Mouse (Mus musculus) neural tube, embryonic 15.5 days (tissue): Measurements from ENCODE around the gene Fgfrl1. TPM values are rescaled to one million over a fixed set of nuclear protein-coding genes. Genes with fewer than 3 reads are reported as not detected.

Source experiments
- ATAC-seq: fragments of 200-750 bp; cut with Nextera tagmentation; 2 replicates; pipeline ENCODE4 v1.8.0; 2017; ENCODE audit warnings: mild to moderate bottlenecking, moderate TSS enrichment, moderate library complexity; ENCODE audit not compliant: low FRiP score
- H3K27ac ChIP-seq: fragments of 300-500 bp; sonication (generic); replicated peaks from 2 replicates; pipeline ENCODE4 v1.5.1; 2015; ENCODE audit warnings: mild to moderate bottlenecking, inconsistent platforms
- H3K27me3 ChIP-seq: fragments of 300-500 bp; sonication (generic); replicated peaks from 2 replicates; pipeline ENCODE4 v1.6.1; 2015; ENCODE audit warnings: inconsistent platforms
- H3K36me3 ChIP-seq: fragments of 300-500 bp; sonication (generic); 2 replicates; pipeline ENCODE4 v1.6.1; 2015; ENCODE audit warnings: inconsistent platforms
- H3K4me1 ChIP-seq: fragments of 300-500 bp; sonication (generic); 2 replicates; pipeline ENCODE4 v1.6.1; 2015; ENCODE audit warnings: inconsistent platforms
- H3K4me2 ChIP-seq: fragments of 300-500 bp; sonication (generic); 2 replicates; pipeline ENCODE4 v1.6.1; 2015; ENCODE audit warnings: inconsistent platforms, mild to moderate bottlenecking, moderate library complexity
- H3K4me3 ChIP-seq: fragments of 300-500 bp; sonication (generic); replicated peaks from 2 replicates; pipeline ENCODE4 v1.5.1; 2015; ENCODE audit warnings: mild to moderate bottlenecking, inconsistent platforms
- H3K9ac ChIP-seq: fragments of 300-500 bp; sonication (generic); replicated peaks from 2 replicates; pipeline ENCODE4 v1.6.1; 2015; ENCODE audit warnings: mild to moderate bottlenecking, inconsistent platforms
- H3K9me3 ChIP-seq: fragments of 300-500 bp; sonication (generic); replicated peaks from 2 replicates; pipeline ENCODE4 v1.6.1; 2016; ENCODE audit warnings: inconsistent platforms
- WGBS: fragments of 180-500 bp; shearing (Covaris S2); methylation state at CpG from one replicate; pipeline ENCODE4 v1.1.7; 2015; ENCODE audit warnings: mixed read lengths; 5-methylcytosine and 5-hydroxymethylcytosine counted together
- polyA plus RNA-seq: library from polyadenylated mRNA; unstranded; fragments of >200 nt; fragmentation: Nextera tagmentation; extraction: Ambion mirVana; gene quantifications from 2 replicates; pipeline ENCODE4 v1.2.1, GENCODE M21; 2015

The Fgfrl1 gene
- polyA plus RNA-seq, 1 experiment from 2014 or later = 7.8 TPM

DNA sequence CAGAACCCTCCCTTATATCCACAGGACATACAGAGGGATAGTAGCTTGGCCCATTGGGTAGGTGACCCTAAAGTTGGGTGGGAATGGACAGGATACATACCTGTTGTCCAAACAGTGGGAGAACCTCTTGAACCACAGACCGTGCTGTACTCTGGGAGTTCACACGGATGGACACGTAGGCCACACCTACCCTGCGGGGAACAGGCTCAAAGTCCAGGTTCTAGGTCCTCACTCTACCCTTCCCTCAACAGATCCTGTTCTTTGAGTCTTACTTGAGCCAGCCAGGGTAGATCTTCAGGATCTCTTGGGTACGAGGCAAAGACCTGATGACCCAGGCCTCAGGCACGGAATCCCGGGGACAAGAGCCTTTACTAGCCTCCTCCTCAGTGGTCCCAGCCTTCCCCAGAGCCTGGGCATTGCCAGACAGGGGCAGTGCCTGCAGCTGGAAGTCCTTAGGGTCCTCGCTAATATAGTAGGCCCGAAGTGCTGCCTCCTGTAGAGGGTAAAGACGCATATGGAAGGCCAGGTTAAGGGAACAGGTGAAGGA lies 37.7 kb upstream of the Fgfrl1 start:
- Histone ChIP-seq H3K4me2 (no peak overlapping the region), H3K9me3 (no peaks in the 10 kb centered on the region), H3K27me3 (no peaks in the 10 kb centered on the region), H3K9ac (no peak overlapping the region), H3K4me1 (peaks cover 22% of the 10 kb centered on the region), H3K27ac (no peak overlapping the region), H3K36me3 (peaks cover 73% of the 10 kb centered on the region), H3K4me3 (no peak overlapping the region)
- WGBS = 94% methylated on average over 10 of the region's 10 CpGs
- ATAC-seq = no peak

DNA sequence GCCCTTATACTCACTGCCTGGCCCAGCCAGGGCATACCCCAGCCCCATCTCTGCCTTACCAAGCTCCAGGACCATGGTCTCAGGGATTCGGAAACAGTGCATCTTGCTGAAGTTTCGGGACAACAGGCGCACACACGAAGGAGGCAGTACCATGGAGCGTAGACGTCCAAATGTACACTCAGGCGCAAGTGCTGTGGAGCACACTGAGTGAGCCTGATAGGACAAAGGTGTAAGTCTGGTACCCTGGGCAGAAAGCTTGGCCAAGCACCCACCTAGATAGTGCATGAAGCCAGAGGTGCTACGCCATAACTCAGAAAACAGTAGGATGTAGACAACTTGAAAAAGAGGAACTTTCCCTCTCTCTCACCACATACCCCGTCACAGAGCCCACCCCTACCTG lies 36.8 kb upstream of the Fgfrl1 start:
- Histone ChIP-seq H3K4me3 (no peak overlapping the region), H3K36me3 (peaks cover 64% of the 10 kb centered on the region), H3K9ac (no peak overlapping the region), H3K27me3 (no peaks in the 10 kb centered on the region), H3K4me2 (no peak overlapping the region), H3K27ac (no peak overlapping the region), H3K9me3 (no peaks in the 10 kb centered on the region), H3K4me1 (peaks cover 29% of the 10 kb centered on the region)
- 98% methylated on average over 9 of the region's 9 CpGs for WGBS
- no peak for ATAC-seq

DNA sequence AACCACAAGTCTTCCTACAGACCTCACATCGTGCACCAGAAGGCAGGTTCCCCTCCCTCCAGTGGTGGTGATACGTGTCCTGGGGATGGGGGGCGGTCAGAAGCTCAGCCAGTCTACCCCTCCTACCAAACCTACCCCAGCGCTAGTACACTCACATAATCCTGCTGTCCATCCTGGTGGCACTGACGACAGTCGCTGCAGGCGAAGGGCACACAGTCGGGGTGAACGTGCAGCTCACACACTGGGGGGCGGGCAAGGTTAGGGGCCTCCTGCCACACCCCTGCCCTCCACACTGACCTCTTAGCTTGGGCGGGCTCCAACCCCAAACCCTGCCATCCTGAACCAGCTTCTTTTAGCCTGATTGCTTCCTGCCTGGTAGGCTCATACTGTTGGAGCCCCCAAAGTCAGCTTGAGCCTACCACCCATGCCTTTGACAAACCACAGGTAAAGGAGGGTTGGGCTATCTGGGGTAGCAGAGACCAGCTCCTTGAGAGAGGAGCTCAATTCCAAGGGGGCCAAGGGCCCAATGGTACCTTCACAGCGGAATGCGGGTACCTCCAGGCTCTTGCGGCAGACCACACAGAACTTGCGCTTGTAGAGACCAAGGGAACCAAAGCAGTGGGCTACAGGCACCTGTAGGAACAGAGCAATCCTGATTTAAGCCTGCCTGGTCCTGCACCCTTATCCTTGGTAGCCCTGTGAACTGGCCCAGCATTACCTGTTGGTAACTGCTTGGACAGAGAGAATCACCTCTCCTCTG lies 36.1 kb upstream of the Fgfrl1 start:
- Histone ChIP-seq H3K4me1 (peaks cover 32% of the 10 kb centered on the region), H3K27me3 (no peaks in the 10 kb centered on the region), H3K27ac (no peak overlapping the region), H3K4me3 (no peak overlapping the region), H3K36me3 (peaks cover 59% of the 10 kb centered on the region), H3K9me3 (no peaks in the 10 kb centered on the region), H3K4me2 (no peak overlapping the region), H3K9ac (no peak overlapping the region)
- no peak for ATAC-seq
- 94% methylated on average over 15 of the region's 15 CpGs for WGBS

DNA sequence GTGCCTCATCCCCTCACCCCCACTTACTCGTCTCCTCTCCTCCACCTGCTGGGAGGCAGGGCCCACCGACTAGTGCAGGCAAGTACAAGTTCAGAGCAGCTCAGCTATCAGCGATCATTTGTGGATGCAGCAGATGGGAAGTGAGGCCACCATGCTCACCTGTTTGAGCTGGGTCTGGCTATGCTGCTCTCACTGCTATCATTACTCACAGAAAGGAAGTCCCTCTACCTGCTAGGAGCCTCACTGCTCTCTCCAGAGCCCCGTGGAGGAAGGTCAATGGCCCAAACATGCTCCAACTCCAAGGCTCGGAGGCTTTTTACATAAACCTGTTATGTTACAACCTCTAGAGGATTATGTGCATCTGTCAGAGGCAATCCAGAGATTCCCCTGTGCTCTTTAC lies 34.8 kb upstream of the Fgfrl1 start:
- H3K9ac ChIP-seq = no peak overlapping the region
- WGBS = 75% methylated on average over 5 of the region's 5 CpGs
- no peak overlapping the region for H3K4me3 ChIP-seq
- H3K36me3 ChIP-seq = peaks cover 51% of the 10 kb centered on the region
- H3K4me1 ChIP-seq = peaks cover 33% of the 10 kb centered on the region
- no peaks in the 10 kb centered on the region for H3K9me3 ChIP-seq
- ATAC-seq = no peak
- no peaks in the 10 kb centered on the region for H3K27me3 ChIP-seq
- no peak overlapping the region for H3K4me2 ChIP-seq
- no peak overlapping the region for H3K27ac ChIP-seq

DNA sequence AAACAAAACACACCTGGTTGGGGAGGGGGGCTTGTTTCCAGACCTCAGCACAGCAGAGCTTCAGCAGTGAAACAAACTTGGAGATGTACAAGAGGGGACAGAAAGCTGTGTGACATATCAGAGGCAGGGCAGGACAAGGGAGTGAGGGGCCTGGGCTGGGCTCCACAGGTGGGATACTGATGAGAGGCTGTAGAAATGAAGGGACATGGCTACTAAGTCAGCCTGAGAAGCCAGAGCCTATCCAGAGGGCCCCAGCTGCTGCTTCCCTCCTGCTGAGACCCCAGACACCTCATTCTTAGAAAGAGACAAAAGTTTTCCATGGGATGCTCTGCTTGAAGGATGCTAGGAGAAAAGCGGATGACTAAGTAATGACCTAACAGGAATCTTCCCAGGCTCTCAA lies 33.6 kb upstream of the Fgfrl1 start:
- Histone ChIP-seq H3K4me3 (no peak overlapping the region), H3K36me3 (peaks cover 39% of the 10 kb centered on the region), H3K27ac (no peak overlapping the region), H3K4me2 (peak overlapping the region; percentile 92; the same call in 1 of the 2 replicates), H3K9me3 (no peaks in the 10 kb centered on the region), H3K4me1 (peaks cover 33% of the 10 kb centered on the region), H3K9ac (0 out of 2 replicates have a peak overlapping the region, but pooled peaks have one; percentile 14), H3K27me3 (no peaks in the 10 kb centered on the region)
- 81% methylated on average over 1 of the region's 1 CpGs for WGBS
- ATAC-seq = no peak

DNA sequence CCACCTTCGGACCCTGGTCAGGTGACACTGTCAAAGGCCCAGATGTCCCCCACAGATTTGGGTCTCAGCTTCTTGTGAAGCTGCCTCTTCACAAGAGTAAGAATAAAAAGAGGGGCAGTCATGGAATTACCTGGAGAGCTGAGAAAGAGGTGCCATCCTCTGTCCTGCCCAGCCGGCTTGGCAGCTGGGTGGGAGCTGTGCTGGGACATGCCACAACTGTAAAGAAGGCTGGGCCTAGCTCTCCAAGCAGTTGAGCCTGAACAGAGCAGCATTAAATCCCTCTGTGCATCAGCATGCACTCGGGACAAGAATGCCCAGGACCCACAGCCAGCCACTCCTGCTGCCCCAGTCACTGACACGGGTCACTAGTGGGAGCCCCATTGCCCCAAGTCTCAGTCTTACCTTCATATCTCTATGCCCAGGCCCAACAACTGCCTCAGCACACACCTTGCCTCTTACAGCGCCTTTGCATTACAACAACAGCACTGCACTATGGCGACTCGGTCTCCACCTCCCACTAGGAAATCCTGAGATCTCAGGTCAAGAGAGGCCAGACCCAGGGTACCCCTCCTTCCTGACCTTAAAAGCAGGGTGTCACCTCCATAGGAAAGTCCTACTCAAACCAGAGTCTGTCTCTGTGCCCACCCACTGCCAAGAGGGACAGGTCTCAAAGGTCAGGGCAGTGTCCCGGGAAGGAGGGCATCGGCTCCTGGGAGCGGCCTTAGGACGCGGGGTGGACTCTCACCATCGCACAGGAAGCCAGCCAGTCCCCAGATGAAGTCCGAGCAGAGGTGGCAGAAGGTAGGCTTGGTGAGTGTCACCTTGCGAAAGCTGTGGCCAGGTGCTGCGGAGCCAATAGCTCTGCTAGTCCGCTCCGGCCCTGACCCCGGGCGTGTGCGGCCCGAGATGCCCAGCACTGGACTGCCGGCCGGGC lies 32.2 kb upstream of the Fgfrl1 start, which contains the start of gene Idua:
Gene Idua, plus strand, starts transcription at position 634 of the 934 bp plus-strand sequence.
- Histone ChIP-seq H3K36me3 (peaks cover 25% of the 10 kb centered on the region), H3K9me3 (no peaks in the 10 kb centered on the region), H3K4me2 (peak within 1 kb of the TSS; percentile 92), H3K27ac (peak within 1 kb of the TSS; percentile 72), H3K4me3 (peak within 1 kb of the TSS; percentile 98), H3K27me3 (no peaks in the 10 kb centered on the region), H3K9ac (peak within 1 kb of the TSS; percentile 93), H3K4me1 (peaks cover 33% of the 10 kb centered on the region)
- peak; percentile 46 for ATAC-seq
- 11% methylated on average over 23 of the region's 24 CpGs for WGBS

DNA sequence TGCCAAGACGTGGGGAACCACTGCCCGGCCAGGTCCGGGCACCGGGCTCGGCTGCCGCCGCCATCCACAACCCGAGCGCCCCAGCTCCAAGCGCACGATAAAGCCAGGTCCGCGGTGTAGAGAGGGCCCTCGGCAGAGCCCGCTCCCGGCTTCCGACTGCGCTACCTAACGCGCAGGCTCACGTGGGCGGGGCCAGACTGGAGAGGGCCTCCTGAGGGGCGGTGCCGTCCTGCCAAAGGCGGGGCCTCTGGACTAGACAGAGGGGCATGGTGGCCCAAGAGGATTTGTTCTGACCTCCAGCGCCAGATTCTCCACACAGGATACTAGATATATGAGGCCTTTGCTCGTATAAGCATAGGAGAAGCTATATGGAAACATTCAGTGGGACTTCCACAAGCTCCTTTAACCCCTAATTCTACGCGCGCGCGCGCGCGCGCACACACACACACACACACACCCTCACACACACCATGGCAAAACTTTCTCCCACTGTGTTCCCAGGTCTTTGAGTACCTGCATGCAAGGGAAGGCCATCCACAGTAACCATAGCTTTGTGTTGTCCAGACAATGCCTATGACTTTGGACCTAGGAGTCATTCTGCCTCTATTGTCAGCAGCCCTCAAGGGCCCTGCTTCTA lies 31.4 kb upstream of the Fgfrl1 start:
- Histone ChIP-seq H3K9ac (peak overlapping the region; percentile 93), H3K4me2 (peak overlapping the region; percentile 92), H3K27me3 (no peaks in the 10 kb centered on the region), H3K27ac (peak overlapping the region; percentile 72), H3K9me3 (no peaks in the 10 kb centered on the region), H3K4me1 (peaks cover 33% of the 10 kb centered on the region), H3K36me3 (peaks cover 17% of the 10 kb centered on the region), H3K4me3 (peak overlapping the region; percentile 98)
- WGBS = 10% methylated on average over 35 of the region's 36 CpGs
- peak; percentile 98 for ATAC-seq

DNA sequence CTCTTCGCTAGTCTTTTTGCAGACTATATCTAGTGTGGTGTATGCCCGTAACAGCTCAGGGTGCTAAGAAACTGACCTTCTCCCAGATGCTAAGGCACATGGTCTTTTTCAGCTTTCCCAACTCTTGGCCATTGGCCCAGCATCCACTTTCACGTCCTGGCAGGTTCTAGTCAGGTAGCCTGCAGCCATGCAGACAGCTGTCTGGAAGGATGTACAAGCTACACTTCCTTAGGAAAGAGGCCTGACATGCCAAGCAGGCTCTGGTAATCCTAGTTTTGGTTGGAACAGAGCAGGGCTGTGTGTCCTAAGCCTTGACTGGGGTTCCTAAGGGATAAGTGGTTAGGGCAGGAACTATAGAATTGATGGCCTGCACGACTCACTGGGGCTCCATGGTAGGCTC lies 29.4 kb upstream of the Fgfrl1 start:
- no peak for ATAC-seq
- Histone ChIP-seq H3K36me3 (peaks cover under 1% of the 10 kb centered on the region; the same call in 1 of the 2 replicates), H3K4me1 (peaks cover 28% of the 10 kb centered on the region), H3K27ac (no peak overlapping the region), H3K9ac (no peak overlapping the region), H3K4me3 (no peak overlapping the region), H3K9me3 (no peaks in the 10 kb centered on the region), H3K4me2 (no peak overlapping the region), H3K27me3 (no peaks in the 10 kb centered on the region)
- 82% methylated on average over 4 of the region's 4 CpGs for WGBS

DNA sequence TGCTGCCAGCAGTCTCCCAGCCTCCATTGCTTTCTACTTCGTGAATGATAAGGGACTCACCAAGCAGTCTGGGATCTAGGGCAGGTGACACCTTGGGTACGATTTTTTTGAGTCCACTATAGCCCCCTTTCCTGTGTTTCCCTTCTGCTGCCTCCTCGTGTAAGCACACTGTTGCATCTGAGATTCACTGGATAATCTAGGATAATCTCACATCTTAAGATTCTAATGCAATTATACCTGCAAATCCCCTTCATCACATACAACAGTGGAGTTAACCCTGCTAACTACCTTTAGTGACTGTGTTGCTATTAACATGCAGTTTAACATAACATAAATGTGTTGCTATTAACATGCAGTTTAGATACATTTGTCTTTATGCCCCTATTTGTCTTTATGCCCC lies 27.1 kb upstream of the Fgfrl1 start:
- H3K27ac ChIP-seq = no peak overlapping the region

DNA sequence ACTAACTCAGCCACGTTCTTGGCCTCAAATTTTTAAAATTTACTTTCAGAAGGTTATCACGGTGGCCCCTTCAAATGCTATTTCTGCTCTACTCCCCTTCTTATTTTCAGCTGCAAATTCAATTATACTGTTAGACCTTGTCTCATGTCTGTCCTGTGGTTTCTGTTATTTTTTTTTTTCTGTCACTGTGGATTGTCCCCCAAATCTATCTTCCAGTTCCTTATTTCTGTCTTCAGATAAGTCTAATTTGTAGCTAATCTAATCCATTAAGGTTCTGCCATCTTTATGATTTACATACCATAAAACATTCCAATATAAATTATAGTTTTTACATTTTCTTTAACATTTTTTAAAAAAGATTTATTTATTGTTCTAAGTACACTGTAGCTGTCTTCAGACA lies 24.8 kb upstream of the Fgfrl1 start:
- Histone ChIP-seq H3K36me3 (peaks cover 11% of the 10 kb centered on the region; the same call in 1 of the 2 replicates), H3K27me3 (no peaks in the 10 kb centered on the region), H3K9me3 (no peaks in the 10 kb centered on the region), H3K4me1 (peaks cover 25% of the 10 kb centered on the region), H3K4me3 (no peak overlapping the region), H3K27ac (no peak overlapping the region), H3K4me2 (no peak overlapping the region), H3K9ac (no peak overlapping the region)
- no peak for ATAC-seq
- WGBS = 88% methylated on average over 2 of the region's 2 CpGs

More for the DNA sequence above, 27.1 kb upstream of the Fgfrl1 start:
- no peaks in the 10 kb centered on the region for H3K27me3 ChIP-seq
- H3K4me1 ChIP-seq = peaks cover 24% of the 10 kb centered on the region
- no peak overlapping the region for H3K4me3 ChIP-seq
- H3K36me3 ChIP-seq = no peaks in the 10 kb centered on the region
- WGBS = 44% methylated on average over 3 of the region's 3 CpGs
- ATAC-seq = no peak
- no peaks in the 10 kb centered on the region for H3K9me3 ChIP-seq
- no peak overlapping the region for H3K9ac ChIP-seq
- H3K4me2 ChIP-seq = no peak overlapping the region

DNA sequence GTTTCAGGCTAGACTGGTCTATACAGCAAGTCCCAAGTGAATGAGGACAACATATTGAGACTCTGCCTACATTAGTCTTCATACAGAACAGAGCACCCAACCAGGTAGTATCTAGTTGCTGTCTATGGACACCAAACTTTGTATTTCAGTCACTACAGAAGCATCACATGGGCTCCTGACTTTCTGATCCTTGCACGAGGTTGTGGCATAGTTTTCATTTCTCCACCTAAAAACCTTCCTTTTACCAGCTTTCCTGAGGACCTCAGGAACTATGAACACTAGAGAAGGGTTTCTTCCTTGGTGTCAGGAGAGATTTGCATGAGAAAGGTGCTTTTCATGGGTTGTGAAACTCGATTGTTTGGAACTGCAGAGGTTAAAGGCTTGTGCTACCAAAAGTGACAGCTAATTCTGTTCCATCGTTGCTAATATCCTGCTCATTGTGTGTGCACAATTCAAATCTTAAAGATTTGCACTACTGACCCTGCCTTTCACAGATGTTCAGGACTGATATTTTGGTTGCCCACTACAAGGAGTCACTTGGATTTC lies 23.7 kb upstream of the Fgfrl1 start:
- Histone ChIP-seq H3K9ac (peak overlapping the region; percentile 53), H3K27ac (peak overlapping the region; percentile 87), H3K36me3 (peaks cover 20% of the 10 kb centered on the region; the same call in 1 of the 2 replicates), H3K4me2 (peak overlapping the region; percentile 71), H3K4me1 (peaks cover 25% of the 10 kb centered on the region), H3K4me3 (peak overlapping the region; percentile 53), H3K27me3 (no peaks in the 10 kb centered on the region), H3K9me3 (no peaks in the 10 kb centered on the region)
- WGBS = 11% methylated on average over 3 of the region's 3 CpGs
- ATAC-seq = no peak; the same call in 1 of the 2 replicates
